Mouse (Mus musculus): ENCODE measurements at regions not wholly inside any gene's neighbourhood (a gene's known extent, or its start where the extent isn't known, plus 50 kb on each side); places are given as distances from the start of the nearest gene placed in this dataset.

DNA sequence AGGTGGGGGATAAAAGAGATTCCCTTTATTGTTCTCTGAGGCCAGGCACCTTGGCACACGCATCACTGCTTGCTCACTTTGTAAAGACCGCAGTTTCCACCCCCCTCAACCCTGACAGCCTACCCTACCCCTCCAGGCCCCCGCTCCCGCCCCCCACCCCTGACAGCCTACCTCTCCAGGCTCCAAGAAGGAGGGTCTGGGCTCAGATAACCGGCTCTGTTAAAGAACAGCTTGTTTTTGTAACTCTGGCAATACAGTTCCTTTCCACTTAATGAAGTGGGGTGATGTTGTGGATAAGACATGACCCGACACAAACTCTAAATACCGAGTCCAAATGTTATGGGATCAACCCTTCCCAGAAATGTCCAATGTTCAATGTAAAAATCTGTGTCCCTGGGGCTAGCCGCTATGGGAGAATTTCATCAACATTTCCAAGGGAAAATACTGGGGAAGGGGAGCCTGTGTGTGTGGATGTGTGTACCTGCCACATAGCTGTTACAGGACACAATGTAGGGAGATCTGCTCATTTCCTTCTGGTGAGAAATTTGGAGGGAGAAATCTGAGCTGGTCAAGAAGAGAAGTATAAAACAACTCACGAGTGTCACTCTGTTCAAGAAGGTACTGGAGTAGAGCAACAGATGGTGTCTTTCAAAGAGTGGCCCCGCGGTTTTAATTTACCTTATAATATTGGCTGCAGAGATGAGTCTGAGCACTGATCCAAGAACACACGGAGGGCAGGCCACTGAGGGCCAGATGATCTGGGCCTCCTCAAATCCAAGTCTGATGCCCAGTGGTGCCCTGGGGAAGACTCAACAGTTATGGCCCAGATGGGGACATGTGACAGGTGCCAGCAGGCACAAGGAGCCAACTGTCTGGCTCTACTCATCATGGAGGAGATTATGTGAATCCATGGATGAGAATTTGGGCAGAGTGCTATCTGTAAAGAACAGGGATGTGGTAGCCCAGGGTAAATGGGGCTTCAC, 76.7 kb downstream of the Gas1 start:
- TF ChIP-seq CTCF (IDR thresholded peaks at IDR 0.05; ENCODE audit: low read depth) (no peak), EP300 (IDR thresholded peaks at IDR 0.05; ENCODE audit: low read depth) (no peak)
